ENCODE assay signal across 27 mouse cellular contexts in the genomic region with DNA sequence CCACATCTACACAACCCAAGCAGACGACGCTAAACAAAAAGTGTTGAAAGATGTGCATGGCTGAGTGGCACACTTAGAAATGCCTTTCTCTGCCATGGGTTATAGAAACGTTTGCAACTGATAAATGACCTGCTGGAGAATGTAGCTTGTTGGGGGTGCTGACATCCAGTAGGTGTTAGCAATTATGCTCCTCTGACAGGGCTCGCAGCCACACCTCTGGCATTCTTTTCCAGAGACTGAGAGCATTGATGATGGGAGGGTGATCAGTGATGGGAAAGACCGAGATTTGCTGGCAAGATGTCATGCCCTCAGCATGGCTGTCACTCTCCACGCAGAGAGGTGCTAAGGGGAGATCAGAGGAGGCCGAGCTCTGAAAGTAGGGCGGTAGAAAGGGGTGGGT.
DNase-seq lines count a peak whose midpoint lies in the region; ATAC-seq and TF ChIP-seq lines count a peak whose summit lies in the region.
"Had no signal": no experiment of that assay in that cellular context is flagged by ENCODE, and none has a peak within 500 bp of the region (broad histone marks: within the 10 kb centered on the region; RNA-seq: fewer than 3 reads in every experiment).

No protein-coding gene starts in this region.

- intact Hi-C loops in heart, postnatal 36 days (cut with DNase I): no loop called here

- ATAC-seq in heart, embryonic 11.5 days (replicated peaks; ENCODE audit: insufficient number of reproducible peaks, low FRiP score, low TSS enrichment): peak; percentile 77
- ATAC-seq in lung, embryonic 14.5 days (ENCODE audit: insufficient read depth): peak; percentile 42; the same call in 1 of the 2 replicates
- ATAC-seq in lung, postnatal 0 days: no peak
- ATAC-seq in heart, embryonic 16.5 days (replicated peaks; ENCODE audit: extremely low read depth, insufficient read depth, low FRiP score): peak; percentile 91
- no peak for ATAC-seq in midbrain, embryonic 15.5 days (replicated peaks)
- ATAC-seq: CD4-positive, CD25-positive, alpha-beta regulatory T cell, adult 4 months; forebrain, embryonic 16.5 days; hindbrain, embryonic 16.5 days; liver, embryonic 12.5 days; liver, postnatal 0 days had no signal

- no peak overlapping the region for H3K27ac ChIP-seq in heart, embryonic 11.5 days (ENCODE audit: low read depth, low read length)
- H3K27ac ChIP-seq in lung, embryonic 14.5 days (ENCODE audit: low read depth): no peak overlapping the region
- H3K27ac ChIP-seq in lung, postnatal 0 days (ENCODE audit: low read length): no peak overlapping the region
- no peak overlapping the region for H3K27ac ChIP-seq in heart, embryonic 16.5 days (ENCODE audit: low read length)
- peak overlapping the region; percentile 40; the same call in 1 of the 2 replicates for H3K27ac ChIP-seq in limb, embryonic 10.5 days
- H3K27ac ChIP-seq in midbrain, embryonic 15.5 days: no peak overlapping the region
- H3K27ac ChIP-seq: embryonic facial prominence, embryonic 12.5 days; kidney, embryonic 15.5 days; limb, embryonic 13.5 days; liver, embryonic 12.5 days; midbrain, embryonic 12.5 days; neural tube, embryonic 13.5 days; stomach, embryonic 15.5 days had no signal

- H3K4me1 ChIP-seq in heart, embryonic 11.5 days (ENCODE audit: control insufficient read depth, insufficient read depth, low read length): peaks cover 24% of the 10 kb centered on the region
- 0 out of 2 replicates have a peak, but pooled peaks cover 9% of the 10 kb centered on the region for H3K4me1 ChIP-seq in lung, embryonic 14.5 days (ENCODE audit: insufficient read depth)
- no peaks in the 10 kb centered on the region for H3K4me1 ChIP-seq in lung, postnatal 0 days (ENCODE audit: insufficient read depth, low read depth, low read length)
- peaks cover 17% of the 10 kb centered on the region for H3K4me1 ChIP-seq in heart, embryonic 16.5 days (ENCODE audit: control insufficient read depth, insufficient read depth, low read length)
- H3K4me1 ChIP-seq in limb, embryonic 10.5 days: peaks cover 52% of the 10 kb centered on the region
- no peaks in the 10 kb centered on the region for H3K4me1 ChIP-seq in midbrain, embryonic 15.5 days
- H3K4me1 ChIP-seq: liver, embryonic 12.5 days; megakaryocyte, embryonic 14.5 days; midbrain, embryonic 12.5 days; neural tube, embryonic 13.5 days; stomach, embryonic 15.5 days had no signal

- no peaks in the 10 kb centered on the region for H3K36me3 ChIP-seq in heart, embryonic 11.5 days (ENCODE audit: control insufficient read depth, insufficient read depth, low read length)
- H3K36me3 ChIP-seq in lung, embryonic 14.5 days (ENCODE audit: insufficient read depth): no peaks in the 10 kb centered on the region
- no peaks in the 10 kb centered on the region for H3K36me3 ChIP-seq in lung, postnatal 0 days (ENCODE audit: insufficient read depth, low read length)
- H3K36me3 ChIP-seq in heart, embryonic 16.5 days (ENCODE audit: control insufficient read depth, insufficient read depth): no peaks in the 10 kb centered on the region
- H3K36me3 ChIP-seq in limb, embryonic 10.5 days: no peaks in the 10 kb centered on the region
- H3K36me3 ChIP-seq in midbrain, embryonic 15.5 days (replicated peaks): no peaks in the 10 kb centered on the region
- H3K36me3 ChIP-seq: embryonic facial prominence, embryonic 12.5 days; kidney, embryonic 15.5 days; limb, embryonic 13.5 days; liver, embryonic 12.5 days; midbrain, embryonic 12.5 days; neural tube, embryonic 13.5 days; stomach, embryonic 15.5 days had no signal

- H3K27me3 ChIP-seq in heart, embryonic 11.5 days (ENCODE audit: control insufficient read depth, insufficient read depth, low read length): no peaks in the 10 kb centered on the region
- no peaks in the 10 kb centered on the region for H3K27me3 ChIP-seq in lung, embryonic 14.5 days (ENCODE audit: insufficient read depth, low read length)
- no peaks in the 10 kb centered on the region for H3K27me3 ChIP-seq in lung, postnatal 0 days (replicated peaks; ENCODE audit: insufficient read depth, low read length)
- no peaks in the 10 kb centered on the region for H3K27me3 ChIP-seq in heart, embryonic 16.5 days (ENCODE audit: control insufficient read depth, insufficient read depth, low read length)
- H3K27me3 ChIP-seq in limb, embryonic 10.5 days (ENCODE audit: low read depth, poor library complexity, severe bottlenecking): peaks cover 9% of the 10 kb centered on the region; the same call in 1 of the 2 replicates
- no peaks in the 10 kb centered on the region for H3K27me3 ChIP-seq in midbrain, embryonic 15.5 days (replicated peaks)
- H3K27me3 ChIP-seq: embryonic facial prominence, embryonic 12.5 days; kidney, embryonic 15.5 days; limb, embryonic 13.5 days; liver, embryonic 12.5 days; megakaryocyte, embryonic 14.5 days; midbrain, embryonic 12.5 days; neural tube, embryonic 13.5 days; stomach, embryonic 15.5 days had no signal

- no peak overlapping the region for H3K4me3 ChIP-seq in heart, embryonic 11.5 days (ENCODE audit: low read depth, low read length)
- H3K4me3 ChIP-seq in lung, embryonic 14.5 days (ENCODE audit: low read depth, low read length): no peak overlapping the region
- H3K4me3 ChIP-seq in lung, postnatal 0 days (ENCODE audit: low read depth, low read length): no peak overlapping the region
- H3K4me3 ChIP-seq in heart, embryonic 16.5 days (ENCODE audit: low read length): no peak overlapping the region
- no peak overlapping the region for H3K4me3 ChIP-seq in limb, embryonic 10.5 days
- H3K4me3 ChIP-seq in midbrain, embryonic 15.5 days: no peak overlapping the region
- H3K4me3 ChIP-seq: embryonic facial prominence, embryonic 12.5 days; kidney, embryonic 15.5 days; limb, embryonic 13.5 days; liver, embryonic 12.5 days; megakaryocyte, embryonic 14.5 days; midbrain, embryonic 12.5 days; neural tube, embryonic 13.5 days; stomach, embryonic 15.5 days had no signal

- 23% methylated on average over 8 of the region's 8 CpGs for WGBS in heart, embryonic 11.5 days (ENCODE audit: insufficient replicate concordance)
- 32% methylated on average over 8 of the region's 8 CpGs for WGBS in lung, embryonic 14.5 days
- WGBS in lung, postnatal 0 days: 40% methylated on average over 8 of the region's 8 CpGs
- 28% methylated on average over 8 of the region's 8 CpGs for WGBS in heart, embryonic 16.5 days
- WGBS in limb, embryonic 10.5 days: 31% methylated on average over 8 of the region's 8 CpGs
- WGBS in midbrain, embryonic 15.5 days: 78% methylated on average over 8 of the region's 8 CpGs

- no peak for TF ChIP-seq CTCF in lung, embryonic 14.5 days (IDR thresholded peaks at IDR 0.05; ENCODE audit: low read depth)
- TF ChIP-seq CTCF in lung, postnatal 0 days (IDR thresholded peaks at IDR 0.05): no peak

- DNase-seq in heart, postnatal 36 days: no peak
- no peak for DNase-seq in lung, embryonic 14.5 days
- no peak for DNase-seq in lung, postnatal 0 days (ENCODE audit: low spot score)
- DNase-seq in limb, embryonic 10.5 days (ENCODE audit: low spot score): peak; percentile 43
- DNase-seq: adrenal gland, postnatal 14 days; cerebellum, adult 11 months; cerebellum, adult 9-10 months; cerebellum, postnatal 36 days; kidney, adult 18-20 months; kidney, postnatal 25 days; liver, postnatal 0 days; right cerebral cortex, postnatal 25 days; thymus, postnatal 14 days had no signal

- peak overlapping the region; percentile 31 for H3K4me2 ChIP-seq in heart, embryonic 11.5 days
- H3K4me2 ChIP-seq in lung, embryonic 14.5 days: no peak overlapping the region
- no peak overlapping the region for H3K4me2 ChIP-seq in lung, postnatal 0 days (replicated peaks; ENCODE audit: low read depth, low read length)
- peak overlapping the region; percentile 42 for H3K4me2 ChIP-seq in heart, embryonic 16.5 days (ENCODE audit: low read depth, low read length)
- H3K4me2 ChIP-seq in midbrain, embryonic 15.5 days: no peak overlapping the region
- H3K4me2 ChIP-seq: embryonic facial prominence, embryonic 12.5 days; kidney, embryonic 15.5 days; limb, embryonic 13.5 days; liver, embryonic 12.5 days; midbrain, embryonic 12.5 days; neural tube, embryonic 13.5 days; stomach, embryonic 15.5 days had no signal

- no peaks in the 10 kb centered on the region for H3K9me3 ChIP-seq in heart, embryonic 11.5 days (replicated peaks; ENCODE audit: control insufficient read depth, low read length)
- no peaks in the 10 kb centered on the region for H3K9me3 ChIP-seq in lung, embryonic 14.5 days (ENCODE audit: low read depth, low read length)
- no peaks in the 10 kb centered on the region for H3K9me3 ChIP-seq in lung, postnatal 0 days (ENCODE audit: low read length)
- no peaks in the 10 kb centered on the region for H3K9me3 ChIP-seq in heart, embryonic 16.5 days (replicated peaks; ENCODE audit: control insufficient read depth, low read length)
- no peaks in the 10 kb centered on the region for H3K9me3 ChIP-seq in limb, embryonic 10.5 days (replicated peaks)
- H3K9me3 ChIP-seq in midbrain, embryonic 15.5 days: no peaks in the 10 kb centered on the region
- H3K9me3 ChIP-seq: embryonic facial prominence, embryonic 12.5 days; kidney, embryonic 15.5 days; limb, embryonic 13.5 days; liver, embryonic 12.5 days; midbrain, embryonic 12.5 days; neural tube, embryonic 13.5 days; stomach, embryonic 15.5 days had no signal

- no peak overlapping the region for H3K9ac ChIP-seq in heart, embryonic 11.5 days (ENCODE audit: low read depth, low read length)
- H3K9ac ChIP-seq in lung, embryonic 14.5 days: no peak overlapping the region
- H3K9ac ChIP-seq in lung, postnatal 0 days (replicated peaks; ENCODE audit: low read depth): no peak overlapping the region
- H3K9ac ChIP-seq in heart, embryonic 16.5 days (ENCODE audit: low read length): no peak overlapping the region
- H3K9ac ChIP-seq in midbrain, embryonic 15.5 days: no peak overlapping the region
- H3K9ac ChIP-seq: embryonic facial prominence, embryonic 12.5 days; kidney, embryonic 15.5 days; limb, embryonic 13.5 days; liver, embryonic 12.5 days; liver, postnatal 0 days; midbrain, embryonic 12.5 days; neural tube, embryonic 13.5 days; stomach, embryonic 15.5 days had no signal

- no peak for TF ChIP-seq EP300 in lung, postnatal 0 days (IDR thresholded peaks at IDR 0.05)

Comparison
In these comparisons a context has a peak if more than half of its experiments do, and no peak if none do; other contexts are left out.
1. ATAC-seq: peak in heart, embryonic 11.5 days (single experiment), lung, embryonic 14.5 days (single experiment) and heart, embryonic 16.5 days (single experiment); none in lung, postnatal 0 days (single experiment) and midbrain, embryonic 15.5 days (single experiment).
2. H3K4me2 ChIP-seq: peak in heart, embryonic 11.5 days (single experiment) and heart, embryonic 16.5 days (single experiment); none in lung, embryonic 14.5 days (single experiment), lung, postnatal 0 days (single experiment) and midbrain, embryonic 15.5 days (single experiment).